Mouse (Mus musculus) cerebellum, postnatal 14 days (tissue): ENCODE data around the gene Ess2.
"Not testable (repeated sequence)": the region's sequence is repeated elsewhere in the genome, so short reads cannot be mapped to it uniquely, and the experiment has no call there.

ENCODE experiments used
- DNase-seq, 2 experiments: peaks; one replicate each; pipeline ENCODE4 v3.0.0; 2021; ENCODE audit warnings: mixed read lengths in 2 of 2

The Ess2 gene

GRCm38 (mm10) chr16:17911052-17911595 is at the start of gene Ess2:
Ess2 (minus strand) TSS chr16:17911348.
- peak; percentile 89 to 93 for DNase-seq

GRCm38 (mm10) chr16:17956052-17956638 is 45.0 kb upstream of the Ess2 start:
- not testable (repeated sequence) for DNase-seq

DNA sequence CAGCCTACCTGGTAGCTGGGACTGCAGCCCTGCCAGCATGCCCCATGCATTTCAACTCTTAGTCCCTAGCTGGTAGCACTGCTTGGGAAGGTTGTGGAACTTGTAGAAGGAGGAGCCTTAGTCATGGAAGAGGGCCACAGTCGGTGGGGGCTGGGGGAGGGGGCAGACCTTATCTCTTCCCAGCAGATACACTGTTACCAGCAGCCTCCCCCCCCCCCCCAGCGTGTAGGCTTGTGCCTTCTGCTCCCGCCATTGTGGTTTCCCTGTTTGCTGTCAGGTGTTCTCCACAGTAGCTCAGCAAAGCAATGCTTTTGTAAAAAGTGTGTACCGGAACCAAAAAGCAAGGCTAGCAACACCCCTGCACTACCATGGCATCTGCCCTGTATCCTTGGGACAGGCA is 40.5 kb upstream of the Ess2 start:
- no peak for DNase-seq

- no peak for DNase-seq
Observed at GRCm38 (mm10) chr16:17950068-17950467, 38.9 kb upstream of the Ess2 start.

DNA sequence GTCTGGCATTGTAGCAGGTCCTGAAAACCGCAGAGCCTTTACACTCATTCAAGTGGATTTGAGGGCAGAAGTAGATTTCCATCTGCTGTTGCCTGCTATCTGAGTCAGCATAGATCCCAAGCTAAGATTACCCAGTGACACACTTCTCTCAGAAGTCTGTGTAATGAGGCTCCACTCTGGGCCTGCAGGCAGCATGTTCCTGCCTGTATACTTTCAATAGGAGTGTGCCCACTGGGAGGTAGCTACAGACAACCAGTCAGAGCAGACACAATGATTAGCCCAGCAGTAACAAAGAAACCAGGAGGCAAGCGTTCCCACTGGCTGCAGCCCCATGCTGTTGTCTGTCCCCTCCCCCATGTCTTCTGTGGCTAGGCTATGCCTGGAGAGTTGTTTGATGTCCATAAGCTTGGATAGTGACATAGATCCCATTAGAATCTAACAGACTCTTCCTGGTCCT is 38.3 kb upstream of the Ess2 start:
- DNase-seq, result no peak

- no peak for DNase-seq
Observed at GRCm38 (mm10) chr16:17945081-17945831, 34.1 kb upstream of the Ess2 start.

DNA sequence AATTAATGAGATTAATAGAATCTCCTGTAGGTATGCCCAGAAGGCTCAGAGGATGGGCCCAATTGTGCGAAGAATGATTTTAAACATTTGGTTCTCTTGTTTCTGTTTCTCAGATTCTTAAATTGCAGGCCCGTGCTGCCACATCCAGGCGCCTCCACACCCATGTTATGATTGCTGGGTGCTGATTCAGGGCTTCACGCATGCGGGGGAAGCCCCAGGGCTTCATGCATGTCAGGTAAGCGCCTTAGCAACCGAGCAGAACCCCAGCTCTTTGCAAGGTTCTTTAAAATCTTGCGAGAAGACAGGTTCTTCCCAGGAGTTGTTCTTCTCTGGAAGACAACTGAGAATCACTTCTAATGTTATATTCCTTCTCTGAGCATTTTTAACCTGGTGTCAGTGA is 32.3 kb upstream of the Ess2 start:
- no peak for DNase-seq

- no peak for DNase-seq
Observed at GRCm38 (mm10) chr16:17939255-17939751, 28.2 kb upstream of the Ess2 start.

DNA sequence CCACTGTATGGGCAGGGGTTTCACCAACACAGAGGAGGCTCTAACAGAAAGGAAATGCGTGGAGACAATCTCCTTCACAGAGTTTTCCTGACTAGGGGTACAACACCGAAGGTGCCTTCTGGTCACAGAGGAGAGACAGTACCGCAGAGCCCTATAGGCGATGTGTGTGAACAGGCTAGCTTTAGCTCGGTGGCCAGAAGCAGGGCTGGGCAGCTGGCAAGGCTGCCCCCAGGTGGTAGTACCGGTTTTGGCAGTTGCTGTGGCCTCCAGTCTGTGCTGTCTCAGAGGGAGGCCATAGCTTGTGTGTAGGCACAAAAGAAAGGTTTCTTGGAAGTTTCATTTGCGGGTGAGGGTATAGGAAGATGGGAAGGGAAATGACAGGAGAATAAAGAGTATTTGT is 27.7 kb upstream of the Ess2 start:
- peak; percentile 68 to 75 for DNase-seq

DNA sequence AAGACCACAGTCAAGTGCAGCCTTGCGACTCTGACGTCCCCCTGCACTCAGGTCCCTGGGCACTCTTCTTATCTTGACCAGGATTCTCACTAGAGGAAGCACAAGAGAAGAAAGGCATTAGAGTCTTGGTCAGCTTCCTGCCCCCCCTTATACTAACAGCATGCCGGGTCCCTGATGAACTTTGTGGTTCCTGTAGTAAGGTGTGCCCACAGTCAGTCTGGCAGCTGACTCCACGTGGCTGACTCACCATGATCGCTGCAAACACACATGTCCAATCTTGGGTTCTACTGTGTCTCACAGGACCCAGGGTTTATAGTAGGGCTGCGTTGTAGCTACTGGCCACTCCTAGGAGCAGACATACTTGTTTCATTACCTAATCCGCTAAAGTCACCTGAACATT is 27.0 kb upstream of the Ess2 start:
- DNase-seq, result no peak

- no peak for DNase-seq
Observed at GRCm38 (mm10) chr16:17936776-17937175, 25.6 kb upstream of the Ess2 start.

GRCm38 (mm10) chr16:17934445-17934910 is 23.3 kb upstream of the Ess2 start:
- no peak for DNase-seq

GRCm38 (mm10) chr16:17933594-17934444 is 22.7 kb upstream of the Ess2 start:
- no peak for DNase-seq

DNA sequence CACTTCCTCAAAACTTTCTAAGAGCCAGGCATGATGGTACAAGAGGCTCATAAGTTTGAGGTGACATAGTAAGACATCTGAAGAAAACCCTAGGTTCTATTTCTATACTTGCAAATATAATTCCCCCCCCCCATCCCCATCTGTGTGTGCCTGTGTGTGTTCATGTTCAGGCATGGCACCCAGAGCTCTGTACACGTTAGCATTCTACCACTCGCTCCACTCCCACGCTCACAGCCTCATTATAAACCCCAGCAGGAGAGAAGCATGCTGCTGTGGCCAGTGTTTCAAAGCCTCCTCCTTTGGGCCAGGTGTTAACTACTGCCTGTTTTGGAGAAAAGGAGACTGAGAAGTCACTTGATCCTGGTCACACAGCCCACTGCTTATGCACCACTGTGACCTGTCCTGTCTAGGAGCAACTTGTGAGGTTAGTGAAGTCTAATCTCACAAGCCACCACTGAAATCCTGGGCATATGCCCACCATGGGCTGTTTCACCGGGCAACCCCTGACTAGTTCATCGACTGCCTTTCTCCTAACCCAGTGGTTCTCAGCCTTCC is 20.8 kb upstream of the Ess2 start:
- DNase-seq, result no peak

- DNase-seq, result peak; percentile 38 to 40
Observed at GRCm38 (mm10) chr16:17929631-17930030, 18.5 kb upstream of the Ess2 start.

GRCm38 (mm10) chr16:17929211-17929610 is 18.1 kb upstream of the Ess2 start:
- peak in 1 of 2 experiments; percentile 48 for DNase-seq

GRCm38 (mm10) chr16:17928627-17929104 is 17.5 kb upstream of the Ess2 start:
- peak; percentile 55 to 71 for DNase-seq

GRCm38 (mm10) chr16:17928087-17928580 is 17.0 kb upstream of the Ess2 start, which contains the start of gene Slc25a1:
Slc25a1 (minus strand) TSS chr16:17928219.
- peak; percentile 68 to 75 for DNase-seq

GRCm38 (mm10) chr16:17927351-17928082 is 16.4 kb upstream of the Ess2 start:
- peak; percentile 44 to 57 for DNase-seq

- DNase-seq, result peak in 1 of 2 experiments; percentile 71
Observed at GRCm38 (mm10) chr16:17922163-17922538, 11.0 kb upstream of the Ess2 start.
